Mouse (Mus musculus) olfactory bulb, adult 2 months (tissue): ENCODE measurements around the gene Gm28374. TPM values are rescaled to one million over a fixed set of nuclear protein-coding genes. Genes with fewer than 3 reads are reported as not detected.
"Not testable (repeated sequence)": the region's sequence is repeated elsewhere in the genome, so short reads cannot be mapped to it uniquely, and the experiment has no call there.

Experiments used
- H3K27ac ChIP-seq: fragments of 200-500 bp; 2 replicates; pipeline ENCODE4 v1.5.1; 2012; ENCODE audit warnings: low read depth, low read length; ENCODE audit not compliant: insufficient read depth
- H3K4me1 ChIP-seq: fragments of 200-500 bp; 2 replicates; pipeline ENCODE4 v1.6.1; 2012; ENCODE audit warnings: low read length; ENCODE audit not compliant: control insufficient read depth, insufficient read depth
- H3K4me3 ChIP-seq: fragments of 200-500 bp; 2 replicates; pipeline ENCODE4 v1.5.1; 2012; ENCODE audit warnings: mild to moderate bottlenecking, low read depth, low read length, moderate library complexity; ENCODE audit not compliant: insufficient read depth
- CTCF ChIP-seq: fragments of 200-500 bp; IDR thresholded peaks from 2 replicates; pipeline ENCODE4 v1.5.1; 2012; ENCODE audit warnings: low read depth, mild to moderate bottlenecking, low read length, moderate library complexity; ENCODE audit not compliant: insufficient read depth
- POLR2A ChIP-seq: fragments of 200-500 bp; IDR thresholded peaks from 2 replicates; pipeline ENCODE4 v1.6.1; 2012; ENCODE audit warnings: mild to moderate bottlenecking, low read depth, low read length, moderate library complexity; ENCODE audit not compliant: insufficient read depth
- WGBS: fragments of 180-500 bp; shearing (Covaris S2); methylation state at CpG from one replicate; pipeline ENCODE4 v1.1.7; 2018; 5-methylcytosine and 5-hydroxymethylcytosine counted together
- polyA plus RNA-seq: library from polyadenylated mRNA; stranded (reverse); fragments of >200 nt; gene quantifications from 2 replicates; pipeline ENCODE4 v1.2.4, GENCODE M21; 2012; ENCODE audit warnings: low replicate concordance; ENCODE audit not compliant: missing spikeins, insufficient read depth, insufficient read length

The Gm28374 gene
- not detected in 2 replicates for polyA plus RNA-seq

DNA sequence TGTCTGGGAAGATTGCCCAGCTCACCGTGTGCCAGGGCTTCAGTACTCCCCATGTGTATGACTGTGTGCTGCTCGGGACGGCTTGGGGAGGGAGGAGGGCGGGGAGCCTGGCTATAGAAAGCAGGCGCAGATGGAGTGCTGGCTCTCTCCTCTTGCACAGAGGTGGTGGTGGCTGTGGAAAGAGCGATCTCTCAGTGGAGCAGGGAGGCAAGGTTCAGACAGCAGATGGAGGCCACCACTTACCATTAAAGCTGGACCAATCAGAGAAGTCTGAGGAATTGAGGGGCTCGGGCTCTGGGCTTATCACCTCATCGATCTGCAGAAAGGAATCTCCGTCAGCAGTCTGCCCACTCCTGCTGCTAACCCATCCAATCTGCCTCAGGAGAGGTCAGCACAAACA lies at the start of gene Gm28374:
Gm28374 (minus strand) TSS at position 101 of the 400 bp plus-strand sequence.
- no peak within 1 kb of the TSS for H3K27ac ChIP-seq
- H3K4me3 ChIP-seq: no peak within 1 kb of the TSS
- 75% methylated on average over 9 of the region's 9 CpGs for WGBS
- TF ChIP-seq POLR2A (no peak), CTCF (no peak)
- H3K4me1 ChIP-seq: peaks cover 14% of the 10 kb centered on the region

DNA sequence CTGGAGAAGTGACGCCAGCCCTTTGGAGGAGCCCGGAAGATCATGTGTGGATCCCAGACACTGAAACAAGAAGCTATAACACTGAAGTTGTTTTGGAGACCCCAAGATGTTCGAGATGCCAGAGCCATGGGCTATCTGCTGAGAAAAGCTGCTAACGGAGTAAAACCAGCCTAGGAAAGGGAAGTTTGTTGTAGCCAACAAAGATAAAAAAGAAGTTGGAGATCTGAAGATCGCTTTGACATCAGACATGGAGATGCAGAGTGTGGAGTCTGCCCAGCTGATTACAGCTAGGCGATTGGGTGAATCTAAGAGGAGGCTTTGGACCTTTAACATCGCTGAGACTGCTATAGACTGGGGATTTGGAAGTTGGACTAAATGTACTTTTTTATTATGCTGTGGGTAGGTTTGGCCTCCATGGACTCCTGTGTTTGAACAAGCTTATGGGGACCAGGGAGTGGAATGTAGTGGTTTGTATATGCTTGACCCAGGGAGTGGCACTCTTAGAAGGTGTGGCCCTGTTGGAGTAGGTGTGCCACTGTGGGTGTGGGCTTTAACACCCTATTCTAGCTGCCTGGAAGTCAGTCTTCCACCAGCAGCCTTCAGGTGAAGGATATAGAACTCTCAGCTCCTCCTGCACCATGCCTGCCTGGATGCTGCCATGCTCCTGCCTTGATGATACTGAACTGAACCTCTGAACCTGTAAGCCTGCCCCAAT lies 48.5 kb upstream of the Gm28374 start:
- not testable (repeated sequence) for H3K4me3 ChIP-seq, H3K27ac ChIP-seq, H3K4me1 ChIP-seq
- 79% methylated on average over 7 of the region's 7 CpGs for whole genome bisulfite sequencing

DNA sequence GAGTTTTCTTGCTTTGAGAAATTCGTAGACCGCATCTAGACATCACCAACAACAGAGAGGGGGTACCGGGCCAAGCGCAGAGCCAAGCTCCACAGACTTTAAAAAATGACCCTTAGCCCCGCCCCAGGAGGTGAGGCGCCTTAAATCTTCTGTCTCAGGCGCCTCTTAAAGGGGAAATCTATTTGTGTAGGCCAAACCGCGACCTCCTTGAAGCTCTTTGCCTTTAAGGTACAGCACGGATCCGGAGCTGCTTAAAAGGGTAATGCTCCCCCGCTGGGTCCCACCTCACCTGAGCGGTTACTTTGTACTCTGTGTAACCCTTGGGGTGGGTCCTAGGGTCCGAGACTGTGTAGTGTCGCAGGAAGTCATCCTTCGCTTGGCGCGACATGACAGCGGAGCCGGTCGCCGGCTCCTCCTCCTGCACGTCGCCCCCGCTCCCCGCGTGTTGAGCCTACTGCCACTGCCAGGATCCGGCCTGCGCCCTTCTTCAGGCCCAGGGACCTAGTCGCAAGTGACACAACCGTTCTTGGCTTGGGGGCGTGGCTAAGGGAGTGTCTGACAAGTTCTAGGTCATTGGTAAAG lies 45.8 kb upstream of the Gm28374 start, which contains the start of gene Snx15:
Snx15 (minus strand) TSS at position 545 of the 582 bp plus-strand sequence.
- Histone ChIP-seq H3K4me1 (no peaks in the 10 kb centered on the region), H3K4me3 (peak within 1 kb of the TSS; percentile 82), H3K27ac (peak within 1 kb of the TSS; percentile 95)
- TF ChIP-seq POLR2A (peak; percentile 49; the same call in 1 of the 2 replicates), CTCF (no peak)
- WGBS: under 1% methylated on average over 32 of the region's 32 CpGs

DNA sequence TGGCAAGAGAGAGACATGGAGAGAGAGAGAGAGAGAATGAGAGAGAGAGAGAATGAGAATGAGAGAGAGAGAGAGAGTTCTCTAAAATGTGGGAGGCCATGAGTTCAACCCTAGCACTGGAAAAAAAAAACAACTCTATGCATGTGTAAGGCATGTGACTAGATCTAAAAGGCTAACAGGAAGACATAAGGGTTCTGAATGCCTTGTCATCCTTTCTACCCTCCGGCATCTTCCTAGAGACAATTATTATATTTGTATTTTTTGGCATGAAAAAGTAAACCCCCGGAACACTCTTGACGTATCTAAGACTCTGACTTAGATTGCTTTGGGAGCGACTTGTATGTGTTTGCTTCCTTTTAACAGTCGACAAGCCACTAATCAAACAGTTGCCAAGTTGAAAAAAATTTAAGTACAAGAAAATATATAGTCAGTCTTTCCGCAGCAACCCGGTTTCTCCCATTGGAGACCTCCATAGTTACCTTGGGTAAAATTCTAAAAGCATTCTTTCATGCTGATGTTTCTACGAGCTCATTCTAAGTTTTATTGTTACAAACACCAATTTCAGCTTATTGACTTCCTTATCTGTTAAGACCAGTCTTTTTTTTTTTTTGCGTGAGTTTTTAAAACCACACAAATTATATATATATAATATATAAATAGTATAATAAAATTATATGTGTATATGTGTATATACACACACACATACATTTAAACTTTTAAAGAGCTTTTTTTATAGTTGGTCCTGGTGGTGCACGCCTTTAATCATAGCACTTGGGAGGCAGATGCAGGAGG lies 44.9 kb upstream of the Gm28374 start:
- 0 out of 2 replicates have a peak overlapping the region, but pooled peaks have one; percentile 95 for H3K27ac ChIP-seq
- H3K4me3 ChIP-seq: peak overlapping the region; percentile 82
- no peak for TF ChIP-seq CTCF
- no peak for TF ChIP-seq POLR2A
- no peaks in the 10 kb centered on the region for H3K4me1 ChIP-seq
- 69% methylated on average over 10 of the region's 10 CpGs for WGBS

DNA sequence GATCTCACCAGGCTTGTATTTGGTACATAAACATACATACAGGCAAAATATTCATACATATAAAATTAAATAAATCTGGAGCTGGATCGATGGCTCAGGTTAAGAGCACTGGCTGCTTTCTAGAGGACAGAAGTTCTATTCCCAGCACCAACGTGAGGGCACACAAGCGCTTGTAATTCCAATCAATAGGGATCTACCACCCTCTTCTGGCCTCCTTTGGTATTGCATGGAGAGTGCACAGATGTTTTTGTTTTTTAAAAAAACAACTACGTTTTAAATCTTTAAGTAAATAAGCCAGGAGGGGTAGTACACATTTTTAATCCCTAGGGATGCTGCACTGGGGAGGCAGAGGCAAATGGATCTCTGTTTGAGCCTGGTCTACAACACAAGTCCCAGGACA lies 44.2 kb upstream of the Gm28374 start:
- H3K27ac ChIP-seq: no peak overlapping the region
- no peak for TF ChIP-seq CTCF
- no peak for TF ChIP-seq POLR2A
- no peak overlapping the region for H3K4me3 ChIP-seq
- 24% methylated on average over 4 of the region's 4 CpGs for whole genome bisulfite sequencing
- H3K4me1 ChIP-seq: no peaks in the 10 kb centered on the region

DNA sequence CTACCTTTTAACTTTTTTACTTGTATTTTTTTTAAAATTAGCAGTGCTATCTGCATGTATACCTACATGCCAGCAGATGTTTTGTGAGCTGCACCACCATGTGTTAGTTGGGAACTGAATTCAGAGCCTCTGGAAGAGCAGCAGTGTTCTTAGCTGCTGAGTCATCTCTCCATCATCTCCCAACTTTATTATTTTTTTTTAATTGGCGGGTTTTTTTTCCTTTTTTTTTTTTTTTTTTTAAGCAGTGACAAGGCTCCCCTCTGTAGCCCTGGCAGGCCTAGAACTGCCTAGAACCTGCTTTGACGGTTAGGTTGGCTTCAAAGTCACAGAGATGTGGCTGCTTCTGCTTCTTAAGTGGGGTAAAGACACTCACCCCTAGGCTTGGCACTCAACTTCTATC lies 42.8 kb upstream of the Gm28374 start:
- Histone ChIP-seq H3K27ac (no peak overlapping the region), H3K4me1 (no peaks in the 10 kb centered on the region), H3K4me3 (no peak overlapping the region)
- TF ChIP-seq CTCF (no peak), POLR2A (no peak)
- WGBS: 67% methylated on average over 2 of the region's 2 CpGs

DNA sequence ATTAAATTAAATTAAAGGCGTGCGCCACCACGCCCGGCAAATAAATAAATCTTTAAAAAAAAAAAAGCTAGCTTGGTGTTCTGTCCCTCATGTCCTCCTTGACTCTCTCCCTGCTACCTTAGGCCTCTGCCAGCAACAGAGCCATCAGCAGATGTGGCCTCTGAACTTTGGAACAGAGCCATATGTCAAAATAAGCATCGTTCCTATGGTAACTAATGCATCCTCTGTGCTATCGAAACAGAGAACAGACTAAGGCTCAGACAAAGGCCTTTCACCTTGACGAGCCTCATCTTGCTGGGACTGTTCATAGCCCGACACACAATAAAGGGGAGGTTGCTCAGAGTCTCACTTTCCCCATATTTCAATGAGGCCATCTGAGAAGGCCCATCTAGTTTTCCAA lies 41.3 kb upstream of the Gm28374 start:
- H3K27ac ChIP-seq: no peak overlapping the region
- no peak for TF ChIP-seq POLR2A
- TF ChIP-seq CTCF: no peak
- 64% methylated on average over 8 of the region's 8 CpGs for WGBS
- 0 out of 2 replicates have a peak, but pooled peaks cover 2% of the 10 kb centered on the region for H3K4me1 ChIP-seq
- no peak overlapping the region for H3K4me3 ChIP-seq

DNA sequence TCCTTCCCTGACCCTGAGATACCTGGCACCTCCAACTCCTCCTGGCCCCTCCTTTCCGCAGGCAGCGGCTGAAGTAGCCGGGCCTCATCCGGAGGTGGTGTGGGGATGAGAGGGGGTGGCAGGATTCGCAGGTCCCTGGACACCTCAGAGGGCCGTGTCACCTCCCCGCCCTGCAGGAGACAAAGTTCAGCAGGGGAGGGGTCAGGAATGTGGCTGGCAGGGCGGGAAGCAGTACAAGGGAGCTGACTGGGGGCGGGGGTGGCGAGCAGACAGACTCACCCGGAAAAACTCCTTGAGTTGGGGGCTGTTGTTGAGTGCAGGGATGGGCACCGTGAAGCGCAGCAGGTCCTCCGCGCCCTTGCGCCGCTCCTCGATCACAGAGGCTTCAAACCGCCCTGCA lies 39.7 kb upstream of the Gm28374 start:
- 57% methylated on average over 19 of the region's 19 CpGs for WGBS
- Histone ChIP-seq H3K4me1 (0 out of 2 replicates have a peak, but pooled peaks cover 5% of the 10 kb centered on the region), H3K27ac (no peak overlapping the region), H3K4me3 (no peak overlapping the region)
- no peak for TF ChIP-seq CTCF
- no peak for TF ChIP-seq POLR2A
